Mouse (Mus musculus) stomach, embryonic 16.5 days (tissue): Measurements from ENCODE around the gene Gdpd5. TPM values are rescaled to one million over a fixed set of nuclear protein-coding genes. Genes with fewer than 3 reads are reported as not detected.
"Not testable (repeated sequence)": the region's sequence is repeated elsewhere in the genome, so short reads cannot be mapped to it uniquely, and the experiment has no call there.

Experiments used
- ATAC-seq: fragments of 200-750 bp; cut with Nextera tagmentation; 2 replicates; pipeline ENCODE4 v1.8.0; 2017; ENCODE audit warnings: moderate number of reproducible peaks, moderate TSS enrichment; ENCODE audit not compliant: insufficient read depth, low FRiP score
- H3K27ac ChIP-seq: fragments of 300-500 bp; sonication (generic); 2 replicates; pipeline ENCODE4 v1.5.1; 2014; ENCODE audit warnings: low read length
- H3K27me3 ChIP-seq: fragments of 300-500 bp; sonication (generic); 2 replicates; pipeline ENCODE4 v1.6.1; 2014; ENCODE audit warnings: low read length, control low read depth, mixed read lengths; ENCODE audit not compliant: control insufficient read depth, insufficient read depth
- H3K36me3 ChIP-seq: fragments of 300-500 bp; sonication (generic); 2 replicates; pipeline ENCODE4 v1.6.1; 2014; ENCODE audit warnings: low read length; ENCODE audit not compliant: control insufficient read depth, insufficient read depth
- H3K4me1 ChIP-seq: fragments of 300-500 bp; sonication (generic); 2 replicates; pipeline ENCODE4 v1.6.1; 2014; ENCODE audit warnings: low read length, control low read depth, mixed read lengths; ENCODE audit not compliant: control insufficient read depth, insufficient read depth
- H3K4me2 ChIP-seq: fragments of 300-500 bp; sonication (generic); 2 replicates; pipeline ENCODE4 v1.6.1; 2014; ENCODE audit warnings: low read depth, low read length, mixed read lengths
- H3K4me3 ChIP-seq: fragments of 300-500 bp; sonication (generic); replicated peaks from 2 replicates; pipeline ENCODE4 v1.5.1; 2014; ENCODE audit warnings: mild to moderate bottlenecking, low read length
- H3K9ac ChIP-seq: fragments of 300-500 bp; sonication (generic); 2 replicates; pipeline ENCODE4 v1.6.1; 2014; ENCODE audit warnings: low read length
- H3K9me3 ChIP-seq: fragments of 300-500 bp; sonication (generic); replicated peaks from 2 replicates; pipeline ENCODE4 v1.6.1; 2016; ENCODE audit warnings: low read length, control low read depth; ENCODE audit not compliant: control insufficient read depth
- WGBS: fragments of 180-500 bp; shearing (Covaris S2); extraction: QIAGEN DNeasy Blood & Tissue Kit; methylation state at CpG from one replicate; pipeline ENCODE4 v1.1.7; 2014; 5-methylcytosine and 5-hydroxymethylcytosine counted together
- polyA plus RNA-seq: library from polyadenylated mRNA; unstranded; fragments of >200 nt; fragmentation: Nextera tagmentation; extraction: Ambion mirVana; gene quantifications from 2 replicates; pipeline ENCODE4 v1.2.1, GENCODE M21; 2015

Gene Gdpd5
- polyA plus RNA-seq, 1 experiment from 2014 or later: 17.1 TPM

GRCm38 (mm10) chr7:99484679-99485078 is 103.5 kb downstream of the Gdpd5 start:
- no peaks in the 10 kb centered on the region for H3K27me3 ChIP-seq
- ATAC-seq: no peak
- peaks cover 22% of the 10 kb centered on the region for H3K36me3 ChIP-seq
- no peak overlapping the region for H3K4me3 ChIP-seq
- WGBS: 85% methylated on average over 1 of the region's 1 CpGs
- no peaks in the 10 kb centered on the region for H3K9me3 ChIP-seq
- H3K27ac ChIP-seq: no peak overlapping the region
- no peak overlapping the region for H3K9ac ChIP-seq
- H3K4me2 ChIP-seq: no peak overlapping the region
- H3K4me1 ChIP-seq: peaks cover 30% of the 10 kb centered on the region

GRCm38 (mm10) chr7:99489708-99490107 is 108.5 kb downstream of the Gdpd5 start:
- H3K4me1 ChIP-seq: no peaks in the 10 kb centered on the region
- 54% methylated on average over 5 of the region's 5 CpGs for WGBS
- H3K9me3 ChIP-seq: no peaks in the 10 kb centered on the region
- H3K4me3 ChIP-seq: no peak overlapping the region
- ATAC-seq: 0 out of 2 replicates have a peak, but pooled peaks have one; percentile 37
- no peak overlapping the region for H3K9ac ChIP-seq
- H3K36me3 ChIP-seq: no peaks in the 10 kb centered on the region
- no peak overlapping the region for H3K4me2 ChIP-seq
- H3K27me3 ChIP-seq: no peaks in the 10 kb centered on the region
- H3K27ac ChIP-seq: no peak overlapping the region

- WGBS: 49% methylated on average over 1 of the region's 1 CpGs
- 0 out of 2 replicates have a peak, but pooled peaks cover 3% of the 10 kb centered on the region for H3K4me1 ChIP-seq
- ATAC-seq: no peak
- no peaks in the 10 kb centered on the region for H3K27me3 ChIP-seq
- H3K9me3 ChIP-seq: no peaks in the 10 kb centered on the region
- H3K4me3 ChIP-seq: no peak overlapping the region
- H3K4me2 ChIP-seq: no peak overlapping the region
- no peaks in the 10 kb centered on the region for H3K36me3 ChIP-seq
- no peak overlapping the region for H3K27ac ChIP-seq
- no peak overlapping the region for H3K9ac ChIP-seq
Measured at GRCm38 (mm10) chr7:99499128-99499527, 117.9 kb downstream of the Gdpd5 start.

GRCm38 (mm10) chr7:99500201-99500600 is 119.0 kb downstream of the Gdpd5 start:
- peak; percentile 85 for ATAC-seq
- Histone ChIP-seq H3K27me3 (no peaks in the 10 kb centered on the region), H3K4me2 (no peak overlapping the region), H3K27ac (no peak overlapping the region), H3K4me3 (no peak overlapping the region), H3K36me3 (no peaks in the 10 kb centered on the region), H3K9me3 (no peaks in the 10 kb centered on the region), H3K9ac (no peak overlapping the region), H3K4me1 (0 out of 2 replicates have a peak, but pooled peaks cover 3% of the 10 kb centered on the region)
- WGBS: 3% methylated on average over 8 of the region's 8 CpGs

- H3K27ac ChIP-seq: no peak overlapping the region
- peak; percentile 40; the same call in 1 of the 2 replicates for ATAC-seq
- 0 out of 2 replicates have a peak, but pooled peaks cover 3% of the 10 kb centered on the region for H3K4me1 ChIP-seq
Measured at GRCm38 (mm10) chr7:99500655-99501054, 119.4 kb downstream of the Gdpd5 start.

GRCm38 (mm10) chr7:99501148-99501547 is 119.9 kb downstream of the Gdpd5 start:
- no peaks in the 10 kb centered on the region for H3K36me3 ChIP-seq
- whole genome bisulfite sequencing: 49% methylated on average over 1 of the region's 1 CpGs
- no peak overlapping the region for H3K4me2 ChIP-seq
- H3K9ac ChIP-seq: no peak overlapping the region
- no peaks in the 10 kb centered on the region for H3K27me3 ChIP-seq
- H3K27ac ChIP-seq: no peak overlapping the region
- no peaks in the 10 kb centered on the region for H3K9me3 ChIP-seq
- no peak overlapping the region for H3K4me3 ChIP-seq
- H3K4me1 ChIP-seq: 0 out of 2 replicates have a peak, but pooled peaks cover 3% of the 10 kb centered on the region
- ATAC-seq: no peak

More at GRCm38 (mm10) chr7:99500655-99501054, 119.4 kb downstream of the Gdpd5 start:
- Histone ChIP-seq H3K4me3 (no peak overlapping the region), H3K4me2 (no peak overlapping the region), H3K9ac (no peak overlapping the region), H3K27me3 (no peaks in the 10 kb centered on the region), H3K36me3 (no peaks in the 10 kb centered on the region), H3K9me3 (no peaks in the 10 kb centered on the region)
- 26% methylated on average over 5 of the region's 5 CpGs for WGBS

GRCm38 (mm10) chr7:99504556-99504955 is 123.3 kb downstream of the Gdpd5 start:
- H3K4me1 ChIP-seq: 0 out of 2 replicates have a peak, but pooled peaks cover 3% of the 10 kb centered on the region
- H3K27ac ChIP-seq: no peak overlapping the region
- no peak overlapping the region for H3K4me2 ChIP-seq
- H3K27me3 ChIP-seq: no peaks in the 10 kb centered on the region
- no peaks in the 10 kb centered on the region for H3K36me3 ChIP-seq
- no peak for ATAC-seq
- no peak overlapping the region for H3K9ac ChIP-seq
- H3K4me3 ChIP-seq: no peak overlapping the region
- H3K9me3 ChIP-seq: no peaks in the 10 kb centered on the region

- not testable (repeated sequence) for H3K27me3 ChIP-seq, H3K4me3 ChIP-seq, ATAC-seq, H3K27ac ChIP-seq, H3K4me1 ChIP-seq, H3K9ac ChIP-seq, H3K4me2 ChIP-seq, H3K9me3 ChIP-seq, H3K36me3 ChIP-seq
- 4% methylated on average over 2 of the region's 2 CpGs for WGBS
Measured at GRCm38 (mm10) chr7:99508187-99508586, 127.0 kb downstream of the Gdpd5 start.

- Histone ChIP-seq H3K4me3 (no peak overlapping the region), H3K27ac (no peak overlapping the region), H3K4me2 (no peak overlapping the region), H3K4me1 (no peaks in the 10 kb centered on the region), H3K9me3 (no peaks in the 10 kb centered on the region), H3K27me3 (no peaks in the 10 kb centered on the region), H3K9ac (no peak overlapping the region), H3K36me3 (no peaks in the 10 kb centered on the region)
- 13% methylated on average over 8 of the region's 8 CpGs for WGBS
- no peak for ATAC-seq
Measured at GRCm38 (mm10) chr7:99510087-99510501, 128.9 kb downstream of the Gdpd5 start.
